Mouse (Mus musculus): ENCODE data around the gene Tgfbr2. TPM values are rescaled to one million over a fixed set of nuclear protein-coding genes. Genes with fewer than 3 reads are reported as not detected.

Gene Tgfbr2
- polyA plus RNA-seq, 1 experiment from 2014 or later, result 9.4 TPM

GRCm38 (mm10) chr9:116188952-116189666, 13.9 kb upstream of the Tgfbr2 start:
- no peaks in the 10 kb centered on the region for H3K36me3 ChIP-seq
- no peaks in the 10 kb centered on the region for H3K4me1 ChIP-seq
- no peaks in the 10 kb centered on the region for H3K27me3 ChIP-seq (ENCODE audit: insufficient read depth, poor library complexity, severe bottlenecking)
- 88% methylated on average over 15 of the region's 15 CpGs for WGBS
- DNase-seq (ENCODE audit: low spot score), result no peak
- no peak overlapping the region for H3K4me3 ChIP-seq
- H3K27ac ChIP-seq, result no peak overlapping the region
- H3K9me3 ChIP-seq, result no peaks in the 10 kb centered on the region

GRCm38 (mm10) chr9:116187181-116187731, 12.1 kb upstream of the Tgfbr2 start:
- WGBS, result 75% methylated on average over 10 of the region's 10 CpGs
- Histone ChIP-seq H3K27ac (no peak overlapping the region), H3K27me3 (ENCODE audit: insufficient read depth, poor library complexity, severe bottlenecking) (no peaks in the 10 kb centered on the region), H3K4me3 (no peak overlapping the region), H3K4me1 (no peaks in the 10 kb centered on the region), H3K9me3 (no peaks in the 10 kb centered on the region), H3K36me3 (no peaks in the 10 kb centered on the region)
- DNase-seq (ENCODE audit: low spot score), result no peak

- H3K4me3 ChIP-seq, result no peak overlapping the region
- no peaks in the 10 kb centered on the region for H3K4me1 ChIP-seq
- no peaks in the 10 kb centered on the region for H3K9me3 ChIP-seq
- H3K36me3 ChIP-seq, result no peaks in the 10 kb centered on the region
- no peak for DNase-seq (ENCODE audit: low spot score)
- 82% methylated on average over 5 of the region's 5 CpGs for WGBS
- H3K27ac ChIP-seq, result no peak overlapping the region
- no peaks in the 10 kb centered on the region for H3K27me3 ChIP-seq (ENCODE audit: insufficient read depth, poor library complexity, severe bottlenecking)
These were observed 9.7 kb upstream of the Tgfbr2 start for GRCm38 (mm10) chr9:116184903-116185302.

- H3K4me1 ChIP-seq, result no peaks in the 10 kb centered on the region
- H3K36me3 ChIP-seq, result no peaks in the 10 kb centered on the region
- no peak overlapping the region for H3K4me3 ChIP-seq
- 88% methylated on average over 6 of the region's 6 CpGs for WGBS
- H3K27me3 ChIP-seq (ENCODE audit: insufficient read depth, poor library complexity, severe bottlenecking), result no peaks in the 10 kb centered on the region
- H3K9me3 ChIP-seq, result no peaks in the 10 kb centered on the region
- H3K27ac ChIP-seq, result no peak overlapping the region
- no peak for DNase-seq (ENCODE audit: low spot score)
These were observed 7.9 kb upstream of the Tgfbr2 start for GRCm38 (mm10) chr9:116183035-116183434.

- H3K27ac ChIP-seq, result no peak overlapping the region
- H3K4me3 ChIP-seq, result no peak overlapping the region
- 92% methylated on average over 5 of the region's 5 CpGs for WGBS
- DNase-seq (ENCODE audit: low spot score), result no peak
- no peaks in the 10 kb centered on the region for H3K36me3 ChIP-seq
- no peaks in the 10 kb centered on the region for H3K27me3 ChIP-seq (ENCODE audit: insufficient read depth, poor library complexity, severe bottlenecking)
- H3K9me3 ChIP-seq, result no peaks in the 10 kb centered on the region
- no peaks in the 10 kb centered on the region for H3K4me1 ChIP-seq
These were observed 6.4 kb upstream of the Tgfbr2 start for GRCm38 (mm10) chr9:116181608-116182007.

GRCm38 (mm10) chr9:116178151-116178550, 3.0 kb upstream of the Tgfbr2 start:
- no peak overlapping the region for H3K27ac ChIP-seq
- no peak overlapping the region for H3K4me3 ChIP-seq
- H3K4me1 ChIP-seq, result peaks cover 5% of the 10 kb centered on the region; the same call in 1 of the 2 replicates
- H3K9me3 ChIP-seq, result no peaks in the 10 kb centered on the region
- H3K36me3 ChIP-seq, result no peaks in the 10 kb centered on the region
- no peak for DNase-seq (ENCODE audit: low spot score)
- H3K27me3 ChIP-seq (ENCODE audit: insufficient read depth, poor library complexity, severe bottlenecking), result no peaks in the 10 kb centered on the region
- WGBS, result 85% methylated on average over 3 of the region's 3 CpGs

- H3K9me3 ChIP-seq, result no peaks in the 10 kb centered on the region
- no peaks in the 10 kb centered on the region for H3K27me3 ChIP-seq (ENCODE audit: insufficient read depth, poor library complexity, severe bottlenecking)
- DNase-seq (ENCODE audit: low spot score), result no peak
- H3K4me3 ChIP-seq, result no peak overlapping the region
- H3K36me3 ChIP-seq, result no peaks in the 10 kb centered on the region
- peaks cover 5% of the 10 kb centered on the region; the same call in 1 of the 2 replicates for H3K4me1 ChIP-seq
- 82% methylated on average over 9 of the region's 9 CpGs for WGBS
- no peak overlapping the region for H3K27ac ChIP-seq
These were observed 1.9 kb upstream of the Tgfbr2 start for GRCm38 (mm10) chr9:116177108-116177507.

GRCm38 (mm10) chr9:116175488-116176115, 442 bp upstream of the Tgfbr2 start:
- no peak for DNase-seq (ENCODE audit: low spot score)
- no peaks in the 10 kb centered on the region for H3K9me3 ChIP-seq
- no peaks in the 10 kb centered on the region for H3K27me3 ChIP-seq (ENCODE audit: insufficient read depth, poor library complexity, severe bottlenecking)
- peaks cover 5% of the 10 kb centered on the region; the same call in 1 of the 2 replicates for H3K4me1 ChIP-seq
- peak overlapping the region; percentile 92 for H3K27ac ChIP-seq
- peak overlapping the region; percentile 70 for H3K4me3 ChIP-seq
- H3K36me3 ChIP-seq, result no peaks in the 10 kb centered on the region
- WGBS, result 9% methylated on average over 16 of the region's 16 CpGs

- no peak for DNase-seq (ENCODE audit: low spot score)
- H3K4me3 ChIP-seq, result peak overlapping the region; percentile 70
These were observed 1.5 kb downstream of the Tgfbr2 start for GRCm38 (mm10) chr9:116173473-116174170.

GRCm38 (mm10) chr9:116173059-116173458, 2.1 kb downstream of the Tgfbr2 start:
- WGBS, result 75% methylated on average over 6 of the region's 6 CpGs
- no peaks in the 10 kb centered on the region for H3K27me3 ChIP-seq (ENCODE audit: insufficient read depth, poor library complexity, severe bottlenecking)
- H3K4me3 ChIP-seq, result no peak overlapping the region
- H3K27ac ChIP-seq, result peak overlapping the region; percentile 23; the same call in 1 of the 2 replicates
- no peaks in the 10 kb centered on the region for H3K9me3 ChIP-seq
- no peaks in the 10 kb centered on the region for H3K36me3 ChIP-seq
- peaks cover 10% of the 10 kb centered on the region for H3K4me1 ChIP-seq
- DNase-seq (ENCODE audit: low spot score), result no peak

More at GRCm38 (mm10) chr9:116173473-116174170, 1.5 kb downstream of the Tgfbr2 start:
- Histone ChIP-seq H3K36me3 (no peaks in the 10 kb centered on the region), H3K27ac (peak overlapping the region; percentile 92; the same call in 1 of the 2 replicates), H3K27me3 (ENCODE audit: insufficient read depth, poor library complexity, severe bottlenecking) (no peaks in the 10 kb centered on the region), H3K4me1 (peaks cover 10% of the 10 kb centered on the region), H3K9me3 (no peaks in the 10 kb centered on the region)
- 78% methylated on average over 16 of the region's 16 CpGs for WGBS

- H3K36me3 ChIP-seq, result no peaks in the 10 kb centered on the region; the same call in 1 of the 2 replicates
- peaks cover 10% of the 10 kb centered on the region; the same call in 1 of the 2 replicates for H3K4me1 ChIP-seq
- no peaks in the 10 kb centered on the region for H3K9me3 ChIP-seq
- no peak overlapping the region for H3K4me3 ChIP-seq
- H3K27me3 ChIP-seq (ENCODE audit: insufficient read depth, poor library complexity, severe bottlenecking), result no peaks in the 10 kb centered on the region
- 73% methylated on average over 6 of the region's 6 CpGs for WGBS
- no peak overlapping the region for H3K27ac ChIP-seq
- DNase-seq (ENCODE audit: low spot score), result no peak
These were observed 6.1 kb downstream of the Tgfbr2 start for GRCm38 (mm10) chr9:116169067-116169466.

GRCm38 (mm10) chr9:116167304-116167880, 7.8 kb downstream of the Tgfbr2 start:
- Histone ChIP-seq H3K36me3 (no peaks in the 10 kb centered on the region; the same call in 1 of the 2 replicates), H3K4me1 (peaks cover 10% of the 10 kb centered on the region; the same call in 1 of the 2 replicates), H3K4me3 (no peak overlapping the region), H3K27ac (no peak overlapping the region), H3K9me3 (no peaks in the 10 kb centered on the region), H3K27me3 (ENCODE audit: insufficient read depth, poor library complexity, severe bottlenecking) (no peaks in the 10 kb centered on the region)
- no peak for DNase-seq (ENCODE audit: low spot score)
- 80% methylated on average over 6 of the region's 6 CpGs for WGBS

Data from heart, embryonic 10.5 days (tissue).